Mouse (Mus musculus): Measurements from ENCODE around the gene Bex6. TPM values are rescaled to one million over a fixed set of nuclear protein-coding genes. Genes with fewer than 3 reads are reported as not detected.
"Not testable (repeated sequence)": the region's sequence is repeated elsewhere in the genome, so short reads cannot be mapped to it uniquely, and the experiment has no call there.

The Bex6 gene
- polyA plus RNA-seq, 1 experiment from 2014 or later: 0.20 TPM

GRCm38 (mm10) chr16:32222399-32222798 lies 42.8 kb downstream of the Bex6 start:
- no peak overlapping the region for H3K27ac ChIP-seq
- no peaks in the 10 kb centered on the region for H3K4me1 ChIP-seq
- H3K9ac ChIP-seq: no peak overlapping the region
- no peaks in the 10 kb centered on the region for H3K9me3 ChIP-seq
- H3K27me3 ChIP-seq: no peaks in the 10 kb centered on the region
- no peaks in the 10 kb centered on the region for H3K36me3 ChIP-seq
- ATAC-seq (ENCODE audit: insufficient number of reproducible peaks, low FRiP score, low TSS enrichment, low read depth): no peak
- H3K4me3 ChIP-seq: no peak overlapping the region
- H3K4me2 ChIP-seq: no peak overlapping the region

GRCm38 (mm10) chr16:32232050-32232449 lies 52.4 kb downstream of the Bex6 start:
- H3K36me3 ChIP-seq: peaks cover 25% of the 10 kb centered on the region
- H3K9me3 ChIP-seq; ATAC-seq (ENCODE audit: insufficient number of reproducible peaks, low FRiP score, low TSS enrichment, low read depth); H3K4me1 ChIP-seq; H3K4me2 ChIP-seq; H3K4me3 ChIP-seq; H3K9ac ChIP-seq; H3K27me3 ChIP-seq; H3K27ac ChIP-seq: not testable (repeated sequence)
- 89% methylated on average over 3 of the region's 3 CpGs for WGBS

Other genes with a start within 250 kb of the Bex6 start
- gene Pigz, start 246.0 kb upstream of the Bex6 start, polyA plus RNA-seq (2015; fragmentation: Nextera tagmentation; extraction: Ambion mirVana): 0.49 and 0.91 TPM in 2 replicates
- 84.4 and 86.4 TPM in 2 replicates for gene 0610012G03Rik, start 231.3 kb upstream of the Bex6 start, polyA plus RNA-seq (2015; fragmentation: Nextera tagmentation; extraction: Ambion mirVana)
- 108 and 112 TPM in 2 replicates for gene Ncbp2, start 231.3 kb upstream of the Bex6 start, polyA plus RNA-seq (2015; fragmentation: Nextera tagmentation; extraction: Ambion mirVana)
- 12.6 and 13.0 TPM in 2 replicates for gene Senp5, start 176.5 kb upstream of the Bex6 start, polyA plus RNA-seq (2015; fragmentation: Nextera tagmentation; extraction: Ambion mirVana)
- 32.5 and 33.9 TPM in 2 replicates for gene Pak2, start 100.5 kb upstream of the Bex6 start, polyA plus RNA-seq (2015; fragmentation: Nextera tagmentation; extraction: Ambion mirVana)
- gene Pigx, start 80.1 kb upstream of the Bex6 start, polyA plus RNA-seq (2015; fragmentation: Nextera tagmentation; extraction: Ambion mirVana): 83.1 and 89.3 TPM in 2 replicates
- gene Cep19, start 80.0 kb upstream of the Bex6 start, polyA plus RNA-seq (2015; fragmentation: Nextera tagmentation; extraction: Ambion mirVana): 23.1 and 25.5 TPM in 2 replicates
- gene Nrros, start 14.2 kb upstream of the Bex6 start, polyA plus RNA-seq (2015; fragmentation: Nextera tagmentation; extraction: Ambion mirVana): 21.3 and 23.0 TPM in 2 replicates
- gene Fbxo45, start 67.3 kb downstream of the Bex6 start, polyA plus RNA-seq (2015; fragmentation: Nextera tagmentation; extraction: Ambion mirVana): 9.5 and 11.6 TPM in 2 replicates
- gene Wdr53, start 67.4 kb downstream of the Bex6 start, polyA plus RNA-seq (2015; fragmentation: Nextera tagmentation; extraction: Ambion mirVana): 19.9 and 22.0 TPM in 2 replicates
- gene Smco1, start 91.6 kb downstream of the Bex6 start, polyA plus RNA-seq (2015; fragmentation: Nextera tagmentation; extraction: Ambion mirVana): 0.20 TPM in 1 of 2 replicates, not detected in the other
- gene Rnf168, start 97.6 kb downstream of the Bex6 start, polyA plus RNA-seq (2015; fragmentation: Nextera tagmentation; extraction: Ambion mirVana): 29.8 and 31.4 TPM in 2 replicates
- 20.9 and 25.2 TPM in 2 replicates for gene Ubxn7, start 152.4 kb downstream of the Bex6 start, polyA plus RNA-seq (2015; fragmentation: Nextera tagmentation; extraction: Ambion mirVana)
- 0.12 and 0.46 TPM in 2 replicates for gene Tm4sf19, start 220.7 kb downstream of the Bex6 start, polyA plus RNA-seq (2015; fragmentation: Nextera tagmentation; extraction: Ambion mirVana)
- 19.5 and 21.5 TPM in 2 replicates for gene Tctex1d2, start 239.9 kb downstream of the Bex6 start, polyA plus RNA-seq (2015; fragmentation: Nextera tagmentation; extraction: Ambion mirVana)

Data from limb, embryonic 15.5 days (tissue).